Mouse (Mus musculus) intestine, postnatal 0 days (tissue): ENCODE measurements around the gene Them4. TPM values are rescaled to one million over a fixed set of nuclear protein-coding genes. Genes with fewer than 3 reads are reported as not detected.

Experiments used
- ATAC-seq: fragments of 200-750 bp; cut with Nextera tagmentation; 2 replicates; pipeline ENCODE4 v1.8.0; 2017; ENCODE audit warnings: mild to moderate bottlenecking, moderate TSS enrichment, moderate library complexity
- H3K27ac ChIP-seq: fragments of 300-500 bp; sonication (generic); 2 replicates; pipeline ENCODE4 v1.5.1; 2014; ENCODE audit warnings: mild to moderate bottlenecking, low read depth, low read length, moderate library complexity
- H3K27me3 ChIP-seq: fragments of 300-500 bp; sonication (generic); replicated peaks from 2 replicates; pipeline ENCODE4 v1.6.1; 2014; ENCODE audit warnings: low read length, mixed read lengths; ENCODE audit not compliant: control insufficient read depth, insufficient read depth
- H3K36me3 ChIP-seq: fragments of 300-500 bp; sonication (generic); 2 replicates; pipeline ENCODE4 v1.6.1; 2014; ENCODE audit warnings: mild to moderate bottlenecking, moderate library complexity; ENCODE audit not compliant: control insufficient read depth, insufficient read depth
- H3K4me1 ChIP-seq: fragments of 300-500 bp; sonication (generic); replicated peaks from 2 replicates; pipeline ENCODE4 v1.6.1; 2014; ENCODE audit warnings: antibody characterized with exemption, low read length, mixed read lengths; ENCODE audit not compliant: control insufficient read depth, insufficient read depth
- H3K4me2 ChIP-seq: fragments of 300-500 bp; sonication (generic); replicated peaks from 2 replicates; pipeline ENCODE4 v1.6.1; 2014; ENCODE audit warnings: low read depth, mild to moderate bottlenecking, moderate library complexity
- H3K4me3 ChIP-seq: fragments of 300-500 bp; sonication (generic); 2 replicates; pipeline ENCODE4 v1.5.1; 2014; ENCODE audit warnings: low read depth, low read length
- H3K9ac ChIP-seq: fragments of 300-500 bp; sonication (generic); 2 replicates; pipeline ENCODE4 v1.6.1; 2014; ENCODE audit warnings: mild to moderate bottlenecking, low read depth, low read length
- H3K9me3 ChIP-seq: fragments of 300-500 bp; sonication (generic); 2 replicates; pipeline ENCODE4 v1.6.1; 2016; ENCODE audit warnings: mixed run types; ENCODE audit not compliant: control insufficient read depth
- CTCF ChIP-seq: sonication (generic); IDR thresholded peaks from 2 replicates; pipeline ENCODE4 v1.5.1; 2016; ENCODE audit warnings: low read depth, mild to moderate bottlenecking, control low read depth, antibody characterized with exemption, moderate library complexity
- WGBS: fragments of 180-500 bp; shearing (Covaris S2); extraction: QIAGEN DNeasy Blood & Tissue Kit; methylation state at CpG from one replicate; pipeline ENCODE4 v1.1.7; 2014; 5-methylcytosine and 5-hydroxymethylcytosine counted together
- polyA plus RNA-seq: library from polyadenylated mRNA; unstranded; fragments of >200 nt; fragmentation: Nextera tagmentation; extraction: Ambion mirVana; gene quantifications from 2 replicates; pipeline ENCODE4 v1.2.1, GENCODE M21; 2015

Gene Them4
- polyA plus RNA-seq, 1 experiment from 2014 or later: 18.0 TPM

DNA sequence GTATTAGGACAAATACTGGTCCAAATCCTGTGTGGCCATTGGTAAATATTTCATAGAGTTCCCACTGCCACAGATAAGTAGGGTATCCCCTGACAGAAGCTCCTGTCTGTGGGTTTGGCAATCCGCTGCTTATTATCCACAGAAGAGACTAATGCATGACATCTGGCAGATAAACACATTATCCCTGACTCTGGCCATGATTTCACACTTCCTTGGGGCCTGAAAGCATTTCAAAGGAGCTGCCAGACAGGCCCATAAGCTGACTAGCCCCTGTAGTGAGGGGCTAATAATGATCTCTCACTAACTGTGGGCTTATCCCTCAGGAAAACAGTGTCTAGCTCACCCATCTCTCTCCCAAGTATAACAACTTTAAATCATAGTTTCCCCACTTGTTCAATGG is 32.7 kb downstream of the Them4 start:
- H3K9ac ChIP-seq: no peak overlapping the region
- H3K36me3 ChIP-seq: no peaks in the 10 kb centered on the region
- no peak overlapping the region for H3K4me2 ChIP-seq
- H3K9me3 ChIP-seq: no peaks in the 10 kb centered on the region
- H3K4me3 ChIP-seq: no peak overlapping the region
- H3K4me1 ChIP-seq: no peaks in the 10 kb centered on the region
- ATAC-seq: no peak
- TF ChIP-seq CTCF: no peak
- WGBS: 63% methylated on average over 1 of the region's 1 CpGs
- no peaks in the 10 kb centered on the region for H3K27me3 ChIP-seq
- no peak overlapping the region for H3K27ac ChIP-seq

DNA sequence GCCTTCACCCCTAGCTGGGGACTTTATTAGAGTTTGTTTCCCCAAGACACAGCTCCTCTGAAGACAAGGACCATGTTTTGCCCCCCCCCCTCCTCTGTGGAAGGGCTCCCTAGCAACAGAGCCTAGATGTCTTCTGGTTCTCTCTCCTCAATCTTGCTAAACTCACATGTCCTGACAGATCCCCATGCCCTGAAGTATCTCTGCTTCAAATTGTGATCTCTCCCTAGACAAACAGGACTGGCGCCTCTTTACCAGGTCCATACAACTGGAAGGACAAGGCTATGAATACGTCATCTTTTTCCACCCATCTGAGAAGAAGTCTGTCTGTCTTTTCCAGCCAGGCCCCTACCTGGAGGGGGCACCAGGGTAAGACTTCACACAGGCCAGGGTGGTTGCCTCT is 34.3 kb downstream of the Them4 start:
- H3K36me3 ChIP-seq: no peaks in the 10 kb centered on the region
- no peak overlapping the region for H3K4me3 ChIP-seq
- ATAC-seq: no peak
- no peaks in the 10 kb centered on the region for H3K4me1 ChIP-seq
- H3K9ac ChIP-seq: no peak overlapping the region
- H3K4me2 ChIP-seq: no peak overlapping the region
- no peaks in the 10 kb centered on the region for H3K27me3 ChIP-seq
- no peak for TF ChIP-seq CTCF
- WGBS: 90% methylated on average over 2 of the region's 2 CpGs
- H3K27ac ChIP-seq: no peak overlapping the region
- no peaks in the 10 kb centered on the region for H3K9me3 ChIP-seq

DNA sequence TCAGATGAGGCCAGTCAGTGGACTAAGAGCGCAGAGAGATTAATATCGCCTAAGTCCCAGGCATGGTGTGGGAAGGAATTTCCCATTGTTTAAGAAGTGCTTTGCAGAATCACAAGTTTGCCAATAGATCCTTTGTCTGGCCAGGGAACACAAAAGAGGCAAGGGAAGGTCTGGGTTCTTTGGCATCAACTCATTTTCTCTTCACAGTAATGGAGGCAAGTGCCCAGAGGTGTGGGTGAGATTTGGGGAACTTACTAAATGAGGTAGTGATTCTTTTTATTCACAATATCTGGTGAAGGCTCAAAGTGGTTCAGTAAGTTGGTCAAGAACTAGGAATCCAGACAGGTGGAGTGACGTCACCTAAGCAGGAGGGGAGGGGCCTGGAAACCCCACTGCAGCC is 35.0 kb downstream of the Them4 start:
- Histone ChIP-seq H3K27me3 (no peaks in the 10 kb centered on the region), H3K9ac (no peak overlapping the region), H3K36me3 (no peaks in the 10 kb centered on the region), H3K27ac (no peak overlapping the region), H3K4me1 (no peaks in the 10 kb centered on the region), H3K4me3 (no peak overlapping the region), H3K9me3 (no peaks in the 10 kb centered on the region), H3K4me2 (no peak overlapping the region)
- ATAC-seq: no peak
- no peak for TF ChIP-seq CTCF
- WGBS: 63% methylated on average over 3 of the region's 3 CpGs

DNA sequence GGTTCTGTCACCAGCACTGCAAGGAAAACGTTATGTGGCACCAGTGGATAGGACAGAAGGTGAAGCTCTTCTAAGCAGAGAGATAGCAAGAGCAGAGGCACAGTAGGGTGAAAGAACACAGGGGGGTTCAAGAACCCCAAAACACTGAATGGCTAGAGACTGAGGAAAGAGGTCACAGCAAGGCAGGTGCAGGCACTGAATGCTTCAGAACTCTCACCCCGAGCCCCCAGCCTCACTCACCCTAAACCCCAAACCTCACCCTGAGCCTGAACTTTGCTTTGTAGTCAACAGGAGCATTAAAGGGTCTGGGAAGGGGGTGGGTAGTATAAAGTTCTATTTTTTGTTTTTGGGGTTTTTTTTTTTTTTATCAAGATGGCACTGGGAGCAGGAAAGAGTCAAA is 38.3 kb downstream of the Them4 start:
- no peak overlapping the region for H3K4me2 ChIP-seq
- H3K4me1 ChIP-seq: no peaks in the 10 kb centered on the region
- no peak overlapping the region for H3K27ac ChIP-seq
- no peaks in the 10 kb centered on the region for H3K9me3 ChIP-seq
- no peak overlapping the region for H3K4me3 ChIP-seq
- no peaks in the 10 kb centered on the region for H3K36me3 ChIP-seq
- no peak overlapping the region for H3K9ac ChIP-seq
- WGBS: 77% methylated on average over 2 of the region's 2 CpGs
- no peak for ATAC-seq
- no peak for TF ChIP-seq CTCF
- no peaks in the 10 kb centered on the region for H3K27me3 ChIP-seq

DNA sequence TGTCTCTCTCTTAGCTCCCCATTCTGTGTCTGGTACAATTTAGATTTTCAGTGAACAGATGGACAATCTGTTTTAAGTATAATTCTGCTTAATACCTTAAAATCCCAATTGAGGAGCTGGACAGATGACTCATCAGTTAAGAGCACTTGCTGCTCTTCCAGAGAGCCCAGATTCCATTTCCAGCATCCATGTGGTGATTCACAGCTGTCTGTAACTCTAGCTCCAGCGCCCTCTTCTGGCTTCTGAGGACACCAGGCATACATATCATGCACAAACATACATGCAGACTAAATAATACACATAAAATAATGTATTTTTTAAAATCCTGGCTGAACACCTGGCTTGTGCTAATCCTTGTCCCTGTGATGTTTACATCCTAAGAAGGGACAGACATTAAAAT is 50.9 kb downstream of the Them4 start:
- Histone ChIP-seq H3K9me3 (no peaks in the 10 kb centered on the region), H3K36me3 (no peaks in the 10 kb centered on the region), H3K9ac (no peak overlapping the region), H3K27me3 (no peaks in the 10 kb centered on the region), H3K4me2 (no peak overlapping the region), H3K27ac (no peak overlapping the region), H3K4me3 (no peak overlapping the region), H3K4me1 (no peaks in the 10 kb centered on the region; the same call in 1 of the 2 replicates)
- 10% methylated on average over 1 of the region's 1 CpGs for WGBS
- TF ChIP-seq CTCF: peak; percentile 68
- ATAC-seq: no peak

DNA sequence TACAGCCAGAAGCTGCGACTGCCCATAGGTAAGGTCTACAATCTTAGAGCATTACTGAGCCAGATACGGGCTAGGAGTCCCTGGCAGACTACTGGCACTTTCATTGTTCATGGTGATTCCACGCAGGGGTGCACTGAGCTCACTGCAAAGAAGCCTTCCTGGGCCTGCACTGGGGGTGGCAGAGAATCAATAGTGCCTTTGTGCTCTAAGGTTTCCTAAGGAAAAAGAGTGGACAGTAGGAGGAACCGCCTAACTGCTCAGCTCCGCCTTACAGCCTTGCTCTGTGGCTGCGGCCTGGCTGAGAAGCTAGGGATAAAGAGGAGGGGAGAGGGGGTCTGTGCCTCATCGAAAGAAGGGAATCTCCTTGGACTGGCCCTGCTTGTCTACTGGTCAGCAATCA is 52.2 kb downstream of the Them4 start, which contains the start of gene C2cd4d:
C2cd4d (plus strand) TSS at position 301 of the 400 bp plus-strand sequence.
- WGBS: 58% methylated on average over 7 of the region's 7 CpGs
- H3K4me3 ChIP-seq: peak within 1 kb of the TSS; percentile 46
- H3K36me3 ChIP-seq: no peaks in the 10 kb centered on the region
- H3K9me3 ChIP-seq: no peaks in the 10 kb centered on the region
- peak within 1 kb of the TSS; percentile 74 for H3K4me2 ChIP-seq
- H3K27me3 ChIP-seq: no peaks in the 10 kb centered on the region
- no peak for ATAC-seq
- H3K27ac ChIP-seq: no peak within 1 kb of the TSS
- H3K4me1 ChIP-seq: no peaks in the 10 kb centered on the region; the same call in 1 of the 2 replicates
- peak within 1 kb of the TSS; percentile 62 for H3K9ac ChIP-seq
- no peak for TF ChIP-seq CTCF
